Mouse (Mus musculus) neural tube, embryonic 11.5 days (tissue): ENCODE measurements at regions not wholly inside any gene's neighbourhood (a gene's known extent, or its start where the extent isn't known, plus 50 kb on each side); places are given as distances from the start of the nearest gene placed in this dataset.
"Not testable (repeated sequence)": the region's sequence is repeated elsewhere in the genome, so short reads cannot be mapped to it uniquely, and the experiment has no call there.

Experiments used
- ATAC-seq: fragments of 200-750 bp; cut with Nextera tagmentation; 2 replicates; pipeline ENCODE4 v1.8.0; 2017; ENCODE audit warnings: moderate number of reproducible peaks, mild to moderate bottlenecking, moderate TSS enrichment, moderate library complexity; ENCODE audit not compliant: insufficient read depth, low FRiP score, low TSS enrichment
- DNase-seq: peaks from one replicate; pipeline ENCODE4 v3.0.0-alpha.2; 2015; ENCODE audit warnings: low spot score
- H3K27ac ChIP-seq: fragments of 300-500 bp; sonication (generic); 2 replicates; pipeline ENCODE4 v1.5.1; 2014; ENCODE audit warnings: low read depth, mild to moderate bottlenecking, low read length
- H3K27me3 ChIP-seq: fragments of 300-500 bp; sonication (generic); 2 replicates; pipeline ENCODE4 v1.6.1; 2014; ENCODE audit warnings: mild to moderate bottlenecking, low read length, mixed read lengths; ENCODE audit not compliant: control insufficient read depth, insufficient read depth
- H3K36me3 ChIP-seq: fragments of 300-500 bp; sonication (generic); 2 replicates; pipeline ENCODE4 v1.6.1; 2014; ENCODE audit warnings: mild to moderate bottlenecking, low read length, moderate library complexity, mixed read lengths; ENCODE audit not compliant: control insufficient read depth, insufficient read depth
- H3K4me1 ChIP-seq: fragments of 300-500 bp; sonication (generic); 2 replicates; pipeline ENCODE4 v1.6.1; 2014; ENCODE audit warnings: low read length, mixed read lengths; ENCODE audit not compliant: control insufficient read depth, insufficient read depth
- H3K4me2 ChIP-seq: fragments of 300-500 bp; sonication (generic); 2 replicates; pipeline ENCODE4 v1.6.1; 2014; ENCODE audit warnings: low read depth, mild to moderate bottlenecking, moderate library complexity
- H3K4me3 ChIP-seq: fragments of 300-500 bp; sonication (generic); 2 replicates; pipeline ENCODE4 v1.5.1; 2014; ENCODE audit warnings: low read depth, low read length
- H3K9ac ChIP-seq: fragments of 300-500 bp; sonication (generic); 2 replicates; pipeline ENCODE4 v1.6.1; 2014; ENCODE audit warnings: mild to moderate bottlenecking, low read length
- H3K9me3 ChIP-seq: fragments of 300-500 bp; sonication (generic); 2 replicates; pipeline ENCODE4 v1.6.1; 2016; ENCODE audit warnings: low read length; ENCODE audit not compliant: control insufficient read depth
- WGBS: fragments of 180-500 bp; shearing (Covaris S2); extraction: QIAGEN DNeasy Blood & Tissue Kit; methylation state at CpG from one replicate; pipeline ENCODE4 v1.1.7; 2014; 5-methylcytosine and 5-hydroxymethylcytosine counted together

GRCm38 (mm10) chr5:12782681-12783080, 342.5 kb upstream of the Sema3a start:
- Histone ChIP-seq H3K4me1 (no peaks in the 10 kb centered on the region), H3K4me2 (no peak overlapping the region), H3K27me3 (no peaks in the 10 kb centered on the region), H3K9ac (no peak overlapping the region), H3K36me3 (no peaks in the 10 kb centered on the region), H3K27ac (no peak overlapping the region), H3K9me3 (no peaks in the 10 kb centered on the region), H3K4me3 (no peak overlapping the region)
- WGBS: 93% methylated on average over 3 of the region's 3 CpGs
- ATAC-seq (no peak), DNase-seq (no peak)

- no peak overlapping the region for H3K4me2 ChIP-seq
- ATAC-seq (no peak), DNase-seq (no peak)
- no peaks in the 10 kb centered on the region for H3K4me1 ChIP-seq
- H3K36me3 ChIP-seq: no peaks in the 10 kb centered on the region
- no peak overlapping the region for H3K4me3 ChIP-seq
- no peak overlapping the region for H3K27ac ChIP-seq
- no peaks in the 10 kb centered on the region for H3K9me3 ChIP-seq
- no peaks in the 10 kb centered on the region for H3K27me3 ChIP-seq
- WGBS: 92% methylated on average over 1 of the region's 1 CpGs
- no peak overlapping the region for H3K9ac ChIP-seq
Measured at GRCm38 (mm10) chr5:12808729-12809128, 316.5 kb upstream of the Sema3a start.

- WGBS: 80% methylated on average over 2 of the region's 2 CpGs
- no peak overlapping the region for H3K4me3 ChIP-seq
- no peaks in the 10 kb centered on the region for H3K36me3 ChIP-seq
- no peak for ATAC-seq
- no peak overlapping the region for H3K4me2 ChIP-seq
- H3K27me3 ChIP-seq: no peaks in the 10 kb centered on the region
- no peak for DNase-seq
- H3K9ac ChIP-seq: no peak overlapping the region
- H3K9me3 ChIP-seq: no peaks in the 10 kb centered on the region
- no peak overlapping the region for H3K27ac ChIP-seq
- H3K4me1 ChIP-seq: no peaks in the 10 kb centered on the region
Measured at GRCm38 (mm10) chr5:12809884-12810283, 315.3 kb upstream of the Sema3a start.

GRCm38 (mm10) chr5:12847207-12847606, 278.0 kb upstream of the Sema3a start:
- H3K27me3 ChIP-seq, DNase-seq, H3K27ac ChIP-seq, H3K9me3 ChIP-seq, H3K4me1 ChIP-seq, H3K4me2 ChIP-seq, ATAC-seq, H3K36me3 ChIP-seq, H3K4me3 ChIP-seq, H3K9ac ChIP-seq: not testable (repeated sequence)
- WGBS: 85% methylated on average over 3 of the region's 3 CpGs

- 66% methylated on average over 2 of the region's 2 CpGs for WGBS
- no peak overlapping the region for H3K27ac ChIP-seq
- H3K4me2 ChIP-seq: no peak overlapping the region
- H3K9me3 ChIP-seq: no peaks in the 10 kb centered on the region
- no peaks in the 10 kb centered on the region for H3K27me3 ChIP-seq
- no peak overlapping the region for H3K4me3 ChIP-seq
- no peaks in the 10 kb centered on the region for H3K36me3 ChIP-seq
- H3K9ac ChIP-seq: no peak overlapping the region
- H3K4me1 ChIP-seq: no peaks in the 10 kb centered on the region
- no peak for ATAC-seq
- no peak for DNase-seq
Measured at GRCm38 (mm10) chr5:12856869-12857268, 268.3 kb upstream of the Sema3a start.

- ATAC-seq (peak; percentile 26; the same call in 1 of the 2 replicates), DNase-seq (peak; percentile 19)
- H3K36me3 ChIP-seq: no peaks in the 10 kb centered on the region
- no peak overlapping the region for H3K4me2 ChIP-seq
- H3K4me1 ChIP-seq: no peaks in the 10 kb centered on the region
- no peaks in the 10 kb centered on the region for H3K27me3 ChIP-seq
- H3K27ac ChIP-seq: no peak overlapping the region
- H3K9ac ChIP-seq: no peak overlapping the region
- no peak overlapping the region for H3K4me3 ChIP-seq
- 41% methylated on average over 3 of the region's 3 CpGs for WGBS
- H3K9me3 ChIP-seq: no peaks in the 10 kb centered on the region
Measured at GRCm38 (mm10) chr5:12868355-12869217, 256.6 kb upstream of the Sema3a start.

- H3K4me2 ChIP-seq: no peak overlapping the region
- no peaks in the 10 kb centered on the region for H3K36me3 ChIP-seq
- H3K27ac ChIP-seq: no peak overlapping the region
- no peak; the same call in 1 of the 2 replicates for ATAC-seq
- no peaks in the 10 kb centered on the region for H3K9me3 ChIP-seq
- WGBS: 92% methylated on average over 3 of the region's 3 CpGs
- H3K27me3 ChIP-seq: no peaks in the 10 kb centered on the region
- H3K4me1 ChIP-seq: no peaks in the 10 kb centered on the region
- H3K9ac ChIP-seq: no peak overlapping the region
- DNase-seq: no peak
- no peak overlapping the region for H3K4me3 ChIP-seq
Measured at GRCm38 (mm10) chr5:12872888-12873287, 252.3 kb upstream of the Sema3a start.

GRCm38 (mm10) chr5:12877595-12878296, 247.5 kb upstream of the Sema3a start:
- Histone ChIP-seq H3K36me3 (no peaks in the 10 kb centered on the region), H3K4me3 (no peak overlapping the region), H3K4me2 (no peak overlapping the region), H3K4me1 (no peaks in the 10 kb centered on the region), H3K27me3 (no peaks in the 10 kb centered on the region), H3K9ac (no peak overlapping the region), H3K9me3 (no peaks in the 10 kb centered on the region), H3K27ac (no peak overlapping the region)
- DNase-seq (no peak), ATAC-seq (no peak)
- WGBS: 86% methylated on average over 6 of the region's 6 CpGs

- Histone ChIP-seq H3K4me1 (no peaks in the 10 kb centered on the region), H3K27ac (no peak overlapping the region), H3K4me2 (no peak overlapping the region), H3K36me3 (no peaks in the 10 kb centered on the region), H3K4me3 (no peak overlapping the region), H3K9me3 (no peaks in the 10 kb centered on the region), H3K27me3 (no peaks in the 10 kb centered on the region), H3K9ac (no peak overlapping the region)
- ATAC-seq: no peak
- DNase-seq: no peak
Measured at GRCm38 (mm10) chr5:12892333-12892732, 232.9 kb upstream of the Sema3a start.
